Mouse (Mus musculus): ENCODE data around the gene Oxgr1. TPM values are rescaled to one million over a fixed set of nuclear protein-coding genes. Genes with fewer than 3 reads are reported as not detected.

The Oxgr1 gene
- polyA plus RNA-seq, 1 experiment = 2.7 TPM

DNA sequence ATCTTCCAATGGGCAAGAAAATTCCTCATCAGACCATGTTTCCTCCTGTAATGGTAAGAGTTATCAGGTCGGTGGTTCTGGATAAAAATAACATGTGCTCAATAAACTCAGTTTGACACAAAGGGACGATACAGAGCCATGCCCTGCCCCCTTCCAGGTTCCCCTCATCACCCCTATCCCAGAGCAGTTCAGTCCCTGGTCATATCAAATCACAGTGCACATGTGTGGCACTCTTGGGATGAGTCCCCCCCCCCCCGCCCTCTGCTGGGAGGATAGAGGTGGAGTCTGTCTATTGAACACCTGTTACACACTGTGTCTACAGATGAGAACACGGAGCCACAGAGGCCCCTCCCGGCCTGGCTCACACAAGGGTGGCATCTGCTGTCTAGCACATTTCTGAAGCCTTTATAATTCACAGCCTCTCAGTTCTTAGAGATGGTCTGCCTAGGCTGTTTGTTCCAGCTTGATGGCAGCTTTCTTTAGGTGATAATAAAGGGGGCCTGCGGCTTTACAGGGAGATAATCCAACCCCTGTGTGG is 61.5 kb downstream of the Oxgr1 start:
- H3K4me1 ChIP-seq (ENCODE audit: control insufficient read depth, insufficient read depth, low read length) = no peaks in the 10 kb centered on the region
- no peaks in the 10 kb centered on the region for H3K27me3 ChIP-seq (ENCODE audit: control insufficient read depth, insufficient read depth, low read length)
- H3K27ac ChIP-seq (ENCODE audit: control insufficient read depth, insufficient read depth, low read depth, low read length) = no peak overlapping the region
- no peaks in the 10 kb centered on the region for H3K36me3 ChIP-seq (ENCODE audit: control insufficient read depth, insufficient read depth, low read length)
- no peak overlapping the region for H3K4me3 ChIP-seq (ENCODE audit: control insufficient read depth, low read depth, low read length)
- TF ChIP-seq CTCF (IDR thresholded peaks at IDR 0.05; ENCODE audit: control insufficient read depth, insufficient read depth, insufficient replicate concordance, low read depth, low read length) (no peak), POLR2A (IDR thresholded peaks at IDR 0.05; ENCODE audit: control insufficient read depth, low read depth, low read length) (no peak)

Other genes with a start within 250 kb of the Oxgr1 start
- gene Mbnl2, start 233.2 kb upstream of the Oxgr1 start, polyA plus RNA-seq (2012; rRNA removed) = 13.0 and 14.7 TPM in 2 replicates